Mouse (Mus musculus): Measurements from ENCODE around the gene Fam173a. TPM values are rescaled to one million over a fixed set of nuclear protein-coding genes. Genes with fewer than 3 reads are reported as not detected.
A peak's percentile ranks its signal among the peaks of the same experiment; 100 is the strongest.

Gene Fam173a
- polyA plus RNA-seq, 1 experiment from 2014 or later, result 101 TPM

GRCm38 (mm10) chr17:25791320-25791842 is 1.3 kb downstream of the Fam173a start:
- peak overlapping the region; percentile 73 for H3K9ac ChIP-seq
- peak overlapping the region; percentile 98 for H3K27ac ChIP-seq
- no peaks in the 10 kb centered on the region for H3K9me3 ChIP-seq (replicated peaks)
- 25% methylated on average over 19 of the region's 19 CpGs for whole genome bisulfite sequencing
- no peaks in the 10 kb centered on the region for H3K27me3 ChIP-seq
- no peak; the same call in 1 of the 2 replicates for ATAC-seq (replicated peaks; ENCODE audit: low FRiP score)
- H3K4me3 ChIP-seq (replicated peaks), result peak overlapping the region; percentile 78
- peak overlapping the region; percentile 79 for H3K4me2 ChIP-seq
- H3K4me1 ChIP-seq, result peaks cover 54% of the 10 kb centered on the region
- peaks cover 40% of the 10 kb centered on the region for H3K36me3 ChIP-seq

DNA sequence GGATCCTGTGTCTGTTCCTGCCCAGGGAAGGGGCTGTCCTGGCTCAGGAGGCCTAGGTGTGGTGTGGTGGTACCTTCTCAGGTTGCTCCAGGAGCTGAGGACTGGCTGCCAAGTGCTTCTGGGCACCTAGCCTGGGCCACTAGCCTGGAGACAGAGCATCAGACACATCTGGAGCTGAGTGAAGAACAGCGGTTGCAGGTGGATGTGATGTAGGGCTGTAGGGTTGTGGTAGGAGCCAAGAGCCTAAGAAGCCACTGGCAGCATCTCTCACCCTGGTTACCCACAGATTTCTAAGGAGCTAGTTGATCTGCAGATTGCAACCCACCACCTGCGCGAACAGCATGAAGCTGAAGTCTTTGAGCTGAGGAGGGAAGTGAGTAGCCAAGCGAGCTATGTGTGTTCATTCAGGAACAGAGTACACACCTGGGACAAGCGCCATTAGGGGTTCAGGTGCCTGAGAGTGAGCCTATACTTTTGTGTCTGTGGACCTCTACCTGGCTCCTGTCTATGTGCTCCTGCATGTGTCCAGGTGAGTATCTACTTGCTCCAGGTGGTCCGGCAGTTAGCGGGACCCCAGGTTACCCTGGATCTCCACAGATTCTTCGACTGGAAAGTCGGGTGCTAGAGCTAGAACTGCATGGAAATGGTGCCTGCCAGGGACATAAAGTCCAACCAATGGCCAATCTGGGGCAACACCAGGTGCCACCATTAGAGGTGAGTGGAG is 5.8 kb downstream of the Fam173a start:
- H3K4me2 ChIP-seq, result no peak overlapping the region
- H3K4me1 ChIP-seq, result peaks cover 34% of the 10 kb centered on the region
- peaks cover 57% of the 10 kb centered on the region for H3K36me3 ChIP-seq
- H3K4me3 ChIP-seq (replicated peaks), result no peak overlapping the region
- no peaks in the 10 kb centered on the region for H3K27me3 ChIP-seq
- ATAC-seq (replicated peaks; ENCODE audit: low FRiP score), result no peak
- no peak overlapping the region for H3K9ac ChIP-seq
- WGBS, result 90% methylated on average over 9 of the region's 9 CpGs
- H3K27ac ChIP-seq, result no peak overlapping the region
- no peaks in the 10 kb centered on the region for H3K9me3 ChIP-seq (replicated peaks)

GRCm38 (mm10) chr17:25786280-25786679 is 6.4 kb downstream of the Fam173a start, which contains the start of gene Ccdc78:
Gene Ccdc78, plus strand, starts transcription at chr17:25786580.
- H3K9me3 ChIP-seq (replicated peaks), result no peaks in the 10 kb centered on the region
- H3K36me3 ChIP-seq, result peaks cover 64% of the 10 kb centered on the region
- WGBS, result 83% methylated on average over 3 of the region's 3 CpGs
- H3K27me3 ChIP-seq, result no peaks in the 10 kb centered on the region
- peak within 1 kb of the TSS; percentile 72 for H3K4me3 ChIP-seq (replicated peaks)
- H3K9ac ChIP-seq, result peak within 1 kb of the TSS; percentile 69
- H3K4me1 ChIP-seq, result peaks cover 29% of the 10 kb centered on the region
- ATAC-seq (replicated peaks; ENCODE audit: low FRiP score), result no peak
- peak within 1 kb of the TSS; percentile 67 for H3K4me2 ChIP-seq
- peak within 1 kb of the TSS; percentile 96 for H3K27ac ChIP-seq

DNA sequence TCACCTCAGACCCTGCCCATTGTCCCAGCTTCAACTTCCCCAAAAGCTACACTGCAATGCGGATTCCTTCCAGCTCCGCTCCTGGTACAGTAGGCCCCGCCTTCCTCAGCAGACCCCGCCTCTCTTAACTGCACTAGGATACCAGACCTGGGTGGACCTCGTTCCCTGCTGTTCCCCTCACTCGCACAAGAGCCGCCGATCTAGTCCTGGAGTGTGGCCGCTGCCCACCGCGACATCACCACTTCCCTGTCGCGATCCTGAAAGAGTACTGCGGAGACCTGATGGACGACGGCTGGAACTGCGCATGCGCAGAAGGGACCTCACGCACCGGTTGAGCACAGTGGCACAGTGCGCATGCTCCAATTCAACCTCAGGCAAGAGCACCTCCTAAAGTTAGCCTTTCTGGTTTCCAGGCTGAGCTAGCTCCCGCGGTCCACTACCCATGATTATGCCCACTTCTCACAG is 7.4 kb downstream of the Fam173a start, which contains the start of gene Haghl:
TSS of gene Haghl (minus strand) at position 393 of the 465 bp plus-strand sequence.
- peak within 1 kb of the TSS; percentile 67 for H3K4me2 ChIP-seq
- peak within 1 kb of the TSS; percentile 69 for H3K9ac ChIP-seq
- H3K27me3 ChIP-seq, result no peaks in the 10 kb centered on the region
- peak within 1 kb of the TSS; percentile 96 for H3K27ac ChIP-seq
- H3K9me3 ChIP-seq (replicated peaks), result no peaks in the 10 kb centered on the region
- ATAC-seq (replicated peaks; ENCODE audit: low FRiP score), result peak; percentile 86
- H3K4me1 ChIP-seq, result peaks cover 20% of the 10 kb centered on the region
- WGBS, result under 1% methylated on average over 23 of the region's 23 CpGs
- peak within 1 kb of the TSS; percentile 72 for H3K4me3 ChIP-seq (replicated peaks)
- peaks cover 69% of the 10 kb centered on the region for H3K36me3 ChIP-seq

DNA sequence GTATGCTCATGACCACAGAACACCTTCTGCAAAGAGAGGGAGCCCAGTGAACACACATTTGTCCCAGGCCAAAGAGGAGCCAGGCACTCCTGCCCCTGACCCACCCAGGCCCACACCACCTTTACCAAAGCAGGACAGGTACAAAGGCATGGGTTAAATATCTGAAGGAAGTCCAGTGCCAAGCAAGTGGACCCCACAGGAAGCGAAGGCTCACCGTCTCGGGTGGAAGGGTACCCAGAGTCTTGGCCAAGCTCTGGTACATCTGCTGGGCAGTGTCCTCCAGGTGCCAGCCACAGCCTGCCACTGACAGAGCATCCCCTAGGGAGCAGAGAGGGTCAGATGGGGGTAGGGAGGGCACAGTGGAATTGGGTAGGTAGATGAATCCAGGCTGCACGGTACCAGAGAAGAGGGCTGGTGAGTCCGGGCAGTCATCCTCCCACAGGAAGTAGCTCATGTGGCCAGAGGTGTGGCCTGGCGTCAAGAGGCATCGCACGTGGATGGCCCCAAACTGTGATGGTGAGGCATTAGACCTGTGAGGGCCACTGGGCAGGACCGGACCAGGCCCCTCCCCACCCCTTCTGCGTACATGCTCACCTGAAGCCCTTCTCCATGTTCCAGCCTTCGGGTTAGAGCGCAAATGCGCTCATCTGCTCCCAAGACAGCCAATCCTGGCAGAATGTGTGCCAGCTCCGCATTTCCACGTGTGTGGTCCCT is 8.7 kb downstream of the Fam173a start:
- Histone ChIP-seq H3K27me3 (no peaks in the 10 kb centered on the region), H3K27ac (no peak overlapping the region), H3K4me3 (replicated peaks) (peak overlapping the region; percentile 72), H3K36me3 (peaks cover 70% of the 10 kb centered on the region), H3K9me3 (replicated peaks) (no peaks in the 10 kb centered on the region), H3K9ac (peak overlapping the region; percentile 69; the same call in 1 of the 2 replicates), H3K4me2 (peak overlapping the region; percentile 67), H3K4me1 (peaks cover 20% of the 10 kb centered on the region)
- 75% methylated on average over 15 of the region's 15 CpGs for WGBS
- no peak for ATAC-seq (replicated peaks; ENCODE audit: low FRiP score)

DNA sequence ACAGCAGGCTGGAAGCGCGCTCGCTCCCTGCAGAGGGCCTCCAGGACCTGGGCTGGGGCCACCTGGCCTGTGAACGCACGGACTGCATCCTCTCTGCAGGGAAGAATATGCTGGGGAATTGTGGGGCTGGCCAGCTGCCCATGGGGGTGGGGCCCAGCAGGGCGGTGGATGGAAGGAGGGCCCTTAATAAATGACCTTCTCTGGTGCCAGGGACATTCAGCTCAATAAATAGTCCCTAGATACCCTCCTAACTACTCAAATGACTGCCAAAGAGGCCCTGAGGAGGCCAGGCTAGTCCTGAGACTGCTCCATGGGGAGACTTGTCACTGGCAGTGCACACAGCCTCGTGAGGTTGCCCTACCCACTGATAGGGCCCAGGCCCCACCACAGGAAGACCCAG is 9.6 kb downstream of the Fam173a start:
- no peaks in the 10 kb centered on the region for H3K27me3 ChIP-seq
- 84% methylated on average over 7 of the region's 7 CpGs for WGBS
- peaks cover 20% of the 10 kb centered on the region for H3K4me1 ChIP-seq
- no peaks in the 10 kb centered on the region for H3K9me3 ChIP-seq (replicated peaks)
- H3K4me2 ChIP-seq, result no peak overlapping the region
- ATAC-seq (replicated peaks; ENCODE audit: low FRiP score), result no peak
- no peak overlapping the region for H3K4me3 ChIP-seq (replicated peaks)
- no peak overlapping the region for H3K9ac ChIP-seq
- no peak overlapping the region for H3K27ac ChIP-seq
- peaks cover 68% of the 10 kb centered on the region for H3K36me3 ChIP-seq

- H3K27ac ChIP-seq, result no peak overlapping the region
- no peak overlapping the region for H3K9ac ChIP-seq
- no peaks in the 10 kb centered on the region for H3K9me3 ChIP-seq (replicated peaks)
- ATAC-seq (replicated peaks; ENCODE audit: low FRiP score), result no peak
- peaks cover 67% of the 10 kb centered on the region for H3K36me3 ChIP-seq
- H3K27me3 ChIP-seq, result no peaks in the 10 kb centered on the region
- no peak overlapping the region for H3K4me2 ChIP-seq
- WGBS, result 78% methylated on average over 6 of the region's 6 CpGs
- H3K4me3 ChIP-seq (replicated peaks), result no peak overlapping the region
- peaks cover 19% of the 10 kb centered on the region for H3K4me1 ChIP-seq
These were observed 11.4 kb downstream of the Fam173a start for GRCm38 (mm10) chr17:25781339-25781738.

- H3K4me1 ChIP-seq, result peaks cover 15% of the 10 kb centered on the region
- no peak for ATAC-seq (replicated peaks; ENCODE audit: low FRiP score)
- no peak overlapping the region for H3K4me3 ChIP-seq (replicated peaks)
- no peaks in the 10 kb centered on the region for H3K27me3 ChIP-seq
- H3K4me2 ChIP-seq, result no peak overlapping the region
- peaks cover 57% of the 10 kb centered on the region for H3K36me3 ChIP-seq
- H3K9me3 ChIP-seq (replicated peaks), result no peaks in the 10 kb centered on the region
- WGBS, result 96% methylated on average over 5 of the region's 5 CpGs
- no peak overlapping the region for H3K27ac ChIP-seq
- H3K9ac ChIP-seq, result no peak overlapping the region
These were observed 14.8 kb downstream of the Fam173a start for GRCm38 (mm10) chr17:25777948-25778347.

DNA sequence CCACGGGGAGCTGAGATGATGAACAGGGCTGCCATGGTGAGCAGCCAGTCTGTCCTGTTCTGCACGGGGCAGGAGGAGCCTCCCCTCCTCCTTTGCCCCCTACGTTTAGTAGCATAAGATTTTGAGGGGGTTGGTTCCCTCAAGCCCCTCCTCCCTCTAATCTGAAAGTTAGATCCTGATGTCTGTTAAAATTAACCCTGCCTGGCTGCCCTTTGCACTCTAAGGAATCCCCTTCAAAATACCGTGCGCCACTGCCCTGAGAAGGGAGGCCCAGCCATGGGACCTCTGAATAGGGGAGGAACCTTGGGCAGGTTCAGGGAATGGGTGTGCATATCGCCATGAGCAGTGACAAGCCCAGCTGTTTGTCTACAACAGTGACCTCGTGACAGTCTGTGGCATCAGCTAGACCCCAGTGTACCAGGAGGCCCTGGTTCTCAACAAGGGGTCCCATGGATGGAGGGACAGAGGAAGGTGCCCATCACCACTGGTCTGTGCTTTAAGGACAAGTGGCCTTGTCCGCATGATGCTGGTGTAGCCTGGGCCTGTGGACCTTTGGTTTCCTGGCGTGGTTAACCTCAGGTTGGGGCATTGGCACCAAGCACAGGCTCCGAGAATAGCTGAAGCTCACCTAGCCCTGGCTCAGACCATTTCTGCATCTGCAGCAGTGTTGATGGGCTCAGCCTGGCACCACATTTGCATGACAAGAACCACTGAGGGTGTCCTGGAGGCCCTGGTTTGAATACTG is 17.2 kb downstream of the Fam173a start:
- H3K4me3 ChIP-seq (replicated peaks), result 0 out of 2 replicates have a peak overlapping the region, but pooled peaks have one; percentile 4
- WGBS, result 78% methylated on average over 10 of the region's 10 CpGs
- no peak overlapping the region for H3K9ac ChIP-seq
- H3K4me1 ChIP-seq, result peaks cover 15% of the 10 kb centered on the region
- no peaks in the 10 kb centered on the region for H3K9me3 ChIP-seq (replicated peaks)
- no peak for ATAC-seq (replicated peaks; ENCODE audit: low FRiP score)
- H3K27me3 ChIP-seq, result no peaks in the 10 kb centered on the region
- peaks cover 32% of the 10 kb centered on the region for H3K36me3 ChIP-seq
- H3K27ac ChIP-seq, result no peak overlapping the region
- H3K4me2 ChIP-seq, result 0 out of 2 replicates have a peak overlapping the region, but pooled peaks have one; percentile 4

GRCm38 (mm10) chr17:25773549-25774120 is 19.1 kb downstream of the Fam173a start, which contains the start of gene Narfl:
Gene Narfl, plus strand, starts transcription at chr17:25773776.
- H3K4me3 ChIP-seq (replicated peaks), result peak within 1 kb of the TSS; percentile 87
- H3K9me3 ChIP-seq (replicated peaks), result no peaks in the 10 kb centered on the region
- peaks cover 15% of the 10 kb centered on the region for H3K4me1 ChIP-seq
- no peaks in the 10 kb centered on the region for H3K27me3 ChIP-seq
- H3K4me2 ChIP-seq, result peak within 1 kb of the TSS; percentile 80
- peak; percentile 85 for ATAC-seq (replicated peaks; ENCODE audit: low FRiP score)
- H3K27ac ChIP-seq, result no peak within 1 kb of the TSS
- H3K9ac ChIP-seq, result peak within 1 kb of the TSS; percentile 81
- under 1% methylated on average over 37 of the region's 37 CpGs for WGBS
- H3K36me3 ChIP-seq, result peaks cover 16% of the 10 kb centered on the region

- no peaks in the 10 kb centered on the region for H3K36me3 ChIP-seq
- H3K4me3 ChIP-seq (replicated peaks), result no peak overlapping the region
- no peak overlapping the region for H3K9ac ChIP-seq
- no peak for ATAC-seq (replicated peaks; ENCODE audit: low FRiP score)
- 62% methylated on average over 9 of the region's 9 CpGs for WGBS
- H3K4me1 ChIP-seq, result peaks cover 4% of the 10 kb centered on the region
- H3K27ac ChIP-seq, result no peak overlapping the region
- H3K4me2 ChIP-seq, result no peak overlapping the region
- H3K27me3 ChIP-seq, result peaks cover 11% of the 10 kb centered on the region; the same call in 1 of the 2 replicates
- no peaks in the 10 kb centered on the region for H3K9me3 ChIP-seq (replicated peaks)
These were observed 23.4 kb downstream of the Fam173a start for GRCm38 (mm10) chr17:25769331-25769730.
